Mouse (Mus musculus) forebrain, embryonic 13.5 days (tissue): Measurements from ENCODE around the gene Tex9. TPM values are rescaled to one million over a fixed set of nuclear protein-coding genes. Genes with fewer than 3 reads are reported as not detected.

Experiments used
- ATAC-seq: fragments of 200-750 bp; cut with Nextera tagmentation; 2 replicates; pipeline ENCODE4 v1.8.0; 2017
- H3K27ac ChIP-seq: fragments of 300-500 bp; sonication (generic); 2 replicates; pipeline ENCODE4 v1.5.1; 2015; ENCODE audit warnings: inconsistent platforms, mild to moderate bottlenecking, moderate library complexity
- H3K27me3 ChIP-seq: fragments of 300-500 bp; sonication (generic); 2 replicates; pipeline ENCODE4 v1.6.1; 2015; ENCODE audit warnings: mild to moderate bottlenecking, inconsistent platforms
- H3K36me3 ChIP-seq: fragments of 300-500 bp; sonication (generic); 2 replicates; pipeline ENCODE4 v1.6.1; 2015; ENCODE audit warnings: mild to moderate bottlenecking, inconsistent platforms; ENCODE audit not compliant: poor library complexity, severe bottlenecking
- H3K4me1 ChIP-seq: fragments of 300-500 bp; sonication (generic); 2 replicates; pipeline ENCODE4 v1.6.1; 2015; ENCODE audit warnings: inconsistent platforms
- H3K4me2 ChIP-seq: fragments of 300-500 bp; sonication (generic); 2 replicates; pipeline ENCODE4 v1.6.1; 2015; ENCODE audit warnings: inconsistent platforms, mild to moderate bottlenecking, moderate library complexity
- H3K4me3 ChIP-seq: fragments of 300-500 bp; sonication (generic); 2 replicates; pipeline ENCODE4 v1.5.1; 2015; ENCODE audit warnings: mild to moderate bottlenecking, inconsistent platforms
- H3K9ac ChIP-seq: fragments of 300-500 bp; sonication (generic); 2 replicates; pipeline ENCODE4 v1.6.1; 2015; ENCODE audit warnings: mild to moderate bottlenecking, inconsistent platforms
- H3K9me3 ChIP-seq: fragments of 300-500 bp; sonication (generic); replicated peaks from 2 replicates; pipeline ENCODE4 v1.6.1; 2016; ENCODE audit warnings: inconsistent platforms
- WGBS: fragments of 180-500 bp; shearing (Covaris S2); methylation state at CpG from one replicate; pipeline ENCODE4 v1.1.7; 2015; 5-methylcytosine and 5-hydroxymethylcytosine counted together
- polyA plus RNA-seq: library from polyadenylated mRNA; unstranded; fragments of >200 nt; fragmentation: Nextera tagmentation; extraction: Ambion mirVana; gene quantifications from 2 replicates; pipeline ENCODE4 v1.2.1, GENCODE M21; 2015

The Tex9 gene
- 62.0 and 65.6 TPM in 2 replicates for polyA plus RNA-seq

DNA sequence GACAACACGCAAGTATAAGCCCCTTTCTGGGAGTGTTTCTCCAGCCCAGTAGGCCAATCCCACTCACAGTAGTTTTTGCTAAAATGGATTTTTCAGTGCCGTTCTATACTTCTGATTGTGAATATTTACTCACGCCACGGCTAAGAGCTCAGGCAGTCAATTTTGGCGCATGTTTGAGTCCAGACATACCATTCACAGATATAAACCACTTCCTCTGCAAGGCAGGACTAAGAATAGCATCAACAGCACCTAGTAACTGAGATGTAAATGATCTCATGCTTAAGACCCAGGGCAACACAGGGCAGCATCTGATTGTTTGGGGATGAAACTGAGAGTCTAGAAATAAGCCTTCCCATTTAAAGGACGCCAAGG, at the start of gene Tex9:
Tex9 (minus strand) TSS at position 19 of the 372 bp plus-strand sequence.
- H3K36me3 ChIP-seq, result no peaks in the 10 kb centered on the region
- 6% methylated on average over 6 of the region's 6 CpGs for WGBS
- peak; percentile 59 for ATAC-seq

DNA sequence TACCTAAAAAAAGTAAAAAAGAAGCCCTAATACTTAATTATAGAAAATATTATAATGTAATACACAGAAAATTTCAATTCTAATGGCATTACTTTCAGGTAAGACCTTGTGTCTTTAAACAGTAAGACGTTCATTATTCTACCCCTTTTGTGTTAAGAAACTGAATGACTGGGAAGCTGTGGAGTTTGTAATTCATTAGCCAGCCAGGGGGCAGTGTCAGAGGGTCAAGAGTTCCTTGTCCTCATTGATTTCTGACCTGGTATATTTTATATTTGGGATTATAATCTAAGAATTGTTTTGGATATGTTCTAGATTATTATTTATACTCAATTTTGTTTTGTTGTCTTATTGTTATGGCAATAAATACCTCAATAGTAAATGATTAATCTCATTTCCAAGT, 45.1 kb upstream of the Tex9 start:
- Histone ChIP-seq H3K27me3 (no peaks in the 10 kb centered on the region), H3K4me3 (no peak overlapping the region), H3K9ac (no peak overlapping the region), H3K4me2 (no peak overlapping the region), H3K9me3 (no peaks in the 10 kb centered on the region), H3K36me3 (peaks cover 6% of the 10 kb centered on the region), H3K4me1 (peaks cover 11% of the 10 kb centered on the region), H3K27ac (no peak overlapping the region)
- 33% methylated on average over 1 of the region's 1 CpGs for WGBS
- no peak for ATAC-seq

More for the DNA sequence above, at the start of gene Tex9:
- peaks cover 15% of the 10 kb centered on the region for H3K4me1 ChIP-seq
- H3K9me3 ChIP-seq, result no peaks in the 10 kb centered on the region
- peak within 1 kb of the TSS; percentile 77 for H3K4me3 ChIP-seq
- peak within 1 kb of the TSS; percentile 67 for H3K4me2 ChIP-seq
- peak within 1 kb of the TSS; percentile 82 for H3K9ac ChIP-seq
- peak within 1 kb of the TSS; percentile 89 for H3K27ac ChIP-seq
- no peaks in the 10 kb centered on the region for H3K27me3 ChIP-seq

DNA sequence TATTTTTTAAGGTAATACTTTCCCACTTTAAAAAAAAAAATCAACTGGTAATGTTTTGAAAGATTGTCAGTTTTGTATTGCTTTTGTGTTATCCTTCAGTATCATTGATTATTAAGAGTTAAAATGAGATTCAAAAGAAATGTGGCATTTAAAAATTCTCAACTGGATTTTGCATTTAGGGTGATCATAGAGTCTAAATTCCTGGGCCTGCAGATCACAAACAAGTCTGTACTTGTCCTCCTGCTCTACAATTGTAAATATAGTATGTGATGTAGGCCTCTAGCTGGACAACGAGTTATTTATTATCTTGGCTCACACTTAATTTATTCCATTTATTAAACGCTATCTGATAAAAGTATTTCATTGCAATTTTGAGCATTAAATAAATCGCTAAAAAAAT, 43.4 kb upstream of the Tex9 start:
- H3K4me1 ChIP-seq, result peaks cover 20% of the 10 kb centered on the region
- H3K27me3 ChIP-seq, result no peaks in the 10 kb centered on the region
- H3K4me2 ChIP-seq, result peak overlapping the region; percentile 25; the same call in 1 of the 2 replicates
- WGBS, result 88% methylated on average over 3 of the region's 3 CpGs
- no peak for ATAC-seq
- H3K4me3 ChIP-seq, result no peak overlapping the region
- H3K9ac ChIP-seq, result no peak overlapping the region
- no peaks in the 10 kb centered on the region for H3K9me3 ChIP-seq
- H3K27ac ChIP-seq, result no peak overlapping the region
- peaks cover 3% of the 10 kb centered on the region for H3K36me3 ChIP-seq

DNA sequence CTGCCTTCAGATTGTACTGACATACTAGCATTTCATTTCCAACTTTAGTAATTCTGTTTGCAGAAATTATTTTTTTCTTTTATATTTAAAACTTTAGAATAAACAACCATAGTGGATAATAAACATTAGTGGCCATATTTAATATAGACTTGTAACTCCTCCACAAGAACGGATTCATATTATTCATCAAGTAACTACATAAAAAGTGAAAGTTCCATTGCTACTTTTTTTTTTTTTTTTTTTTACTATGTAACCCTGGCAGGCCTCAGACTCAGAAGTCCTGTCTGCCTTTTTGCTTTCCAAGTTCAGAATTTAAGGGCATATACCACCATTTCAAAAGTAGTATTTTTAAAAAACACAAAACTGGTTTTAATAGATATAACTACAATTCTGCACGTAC, 43.0 kb upstream of the Tex9 start:
- ATAC-seq, result no peak
- Histone ChIP-seq H3K4me2 (peak overlapping the region; percentile 41), H3K27me3 (no peaks in the 10 kb centered on the region), H3K36me3 (no peaks in the 10 kb centered on the region), H3K4me3 (0 out of 2 replicates have a peak overlapping the region, but pooled peaks have one; percentile 21), H3K9me3 (no peaks in the 10 kb centered on the region), H3K9ac (no peak overlapping the region), H3K4me1 (peaks cover 20% of the 10 kb centered on the region), H3K27ac (no peak overlapping the region)
- WGBS, result 89% methylated on average over 2 of the region's 2 CpGs

DNA sequence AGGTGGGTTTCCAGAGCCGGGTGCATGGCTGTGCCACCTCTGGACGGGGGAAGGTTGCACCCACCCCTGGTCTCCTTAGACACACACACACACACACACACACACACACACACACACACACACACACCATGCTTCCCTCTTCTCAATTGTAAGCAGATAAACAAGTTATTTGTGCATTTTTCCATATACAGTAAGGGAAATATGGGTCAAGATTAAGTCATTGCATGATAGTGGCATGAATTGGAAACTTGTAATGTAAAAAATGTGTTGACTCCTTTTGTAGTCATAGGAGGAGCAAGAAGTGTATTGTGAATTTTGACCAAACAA, 41.0 kb upstream of the Tex9 start:
- Histone ChIP-seq H3K4me1 (peaks cover 20% of the 10 kb centered on the region), H3K27ac (peak overlapping the region; percentile 100), H3K27me3 (no peaks in the 10 kb centered on the region), H3K9ac (peak overlapping the region; percentile 97), H3K4me2 (peak overlapping the region; percentile 69), H3K9me3 (no peaks in the 10 kb centered on the region), H3K36me3 (no peaks in the 10 kb centered on the region), H3K4me3 (peak overlapping the region; percentile 94)
- 0% methylated on average over 2 of the region's 2 CpGs for WGBS
- ATAC-seq, result no peak

DNA sequence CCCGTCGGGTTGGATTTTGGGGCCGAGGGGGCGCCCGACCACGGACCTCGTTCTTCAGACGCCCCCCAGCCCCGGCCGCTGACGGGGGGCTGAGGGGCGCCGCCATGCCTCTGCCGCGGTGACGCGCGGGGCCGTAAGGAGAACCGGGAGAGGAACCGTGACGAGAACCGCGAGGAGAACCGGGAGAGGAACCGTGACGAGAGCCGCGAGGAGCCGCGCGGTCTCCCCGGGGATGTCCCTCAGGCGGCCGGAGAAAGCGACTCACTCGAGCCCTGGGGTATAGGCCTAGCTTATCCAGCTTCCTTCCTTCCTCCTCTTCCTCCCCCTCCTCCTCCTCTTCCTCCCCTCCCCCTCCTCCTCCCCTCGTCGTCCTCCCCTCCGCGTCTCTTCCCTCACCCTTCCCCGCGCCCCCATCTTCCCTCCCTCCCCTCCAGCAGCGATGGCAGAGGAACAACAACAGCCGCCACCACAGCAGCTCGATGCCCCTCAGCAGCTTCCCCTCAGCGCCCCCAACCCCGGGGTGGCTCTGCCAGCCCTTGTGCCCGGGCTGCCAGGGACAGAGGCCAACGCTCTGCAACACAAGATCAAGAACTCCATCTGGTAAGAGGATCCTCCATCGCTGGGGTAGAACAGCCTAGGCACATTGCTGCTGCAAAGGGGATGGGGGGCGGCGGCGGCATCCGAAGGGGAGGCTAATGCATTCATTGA, 40.5 kb upstream of the Tex9 start:
- Histone ChIP-seq H3K9me3 (no peaks in the 10 kb centered on the region), H3K4me1 (peaks cover 20% of the 10 kb centered on the region), H3K36me3 (no peaks in the 10 kb centered on the region), H3K27ac (peak overlapping the region; percentile 100), H3K9ac (peak overlapping the region; percentile 97), H3K4me3 (peak overlapping the region; percentile 94), H3K27me3 (no peaks in the 10 kb centered on the region), H3K4me2 (peak overlapping the region; percentile 69)
- peak; percentile 48 for ATAC-seq
- under 1% methylated on average over 51 of the region's 55 CpGs for whole genome bisulfite sequencing

DNA sequence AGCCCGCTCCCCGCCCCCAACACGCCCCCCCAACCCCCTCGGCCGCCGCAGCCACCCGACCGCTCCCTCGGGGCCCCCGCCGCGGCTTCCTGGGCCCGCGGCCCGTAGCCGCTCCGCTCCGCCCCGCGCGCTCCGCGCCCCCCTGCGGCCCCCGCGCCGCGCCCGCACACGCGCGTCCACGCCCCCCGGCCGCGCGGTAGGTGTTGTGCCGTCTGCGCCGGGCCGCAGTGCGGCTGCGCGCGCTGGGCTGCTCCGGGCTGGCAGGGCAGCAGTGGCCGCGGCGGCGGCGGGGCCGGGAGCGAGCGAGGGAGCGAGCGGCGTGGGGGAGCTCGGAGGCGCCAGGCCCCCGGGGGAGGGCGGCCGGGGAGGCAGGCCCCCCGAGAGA, 40.0 kb upstream of the Tex9 start, which contains the start of gene Rfx7:
Rfx7 (plus strand) TSS at position 245 of the 385 bp plus-strand sequence.
- H3K9ac ChIP-seq, result peak within 1 kb of the TSS; percentile 97
- WGBS, result under 1% methylated on average over 30 of the region's 63 CpGs

DNA sequence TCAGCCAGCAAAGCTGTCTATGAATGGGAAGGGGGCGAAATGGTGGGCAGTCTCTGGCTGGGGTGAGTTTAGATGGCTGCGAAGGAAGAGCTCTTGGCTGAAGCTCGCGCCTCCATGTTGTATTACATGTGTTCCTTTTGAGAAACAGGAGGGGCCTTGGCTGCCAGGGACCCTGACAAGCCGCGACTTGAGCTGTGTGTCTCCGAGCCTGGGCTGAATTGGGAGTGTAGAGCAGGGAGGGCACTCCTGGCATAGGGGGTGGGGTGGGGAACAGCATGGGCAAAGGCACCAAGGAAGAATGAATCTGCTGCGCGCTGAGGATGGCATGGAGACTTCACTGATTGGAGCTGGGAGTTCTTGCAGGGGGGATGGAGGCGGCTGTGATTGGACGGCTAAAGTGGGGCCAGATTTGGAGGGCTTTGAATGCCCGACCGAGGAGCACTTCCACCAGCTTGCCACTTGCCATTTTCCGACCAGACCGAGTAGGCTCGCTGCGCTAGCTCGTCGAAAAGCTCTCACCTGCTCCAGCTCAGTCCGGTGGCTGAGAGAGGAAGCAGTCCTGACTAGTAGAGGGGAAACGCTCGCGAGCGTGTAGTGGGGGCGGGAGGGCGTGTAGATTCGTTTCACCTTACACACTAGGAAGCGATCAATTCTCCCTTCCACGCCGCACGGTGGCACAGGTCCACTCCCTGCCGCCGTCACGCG, 39.4 kb upstream of the Tex9 start:
- Histone ChIP-seq H3K27me3 (no peaks in the 10 kb centered on the region), H3K9me3 (no peaks in the 10 kb centered on the region), H3K4me2 (peak overlapping the region; percentile 69), H3K9ac (peak overlapping the region; percentile 97), H3K36me3 (no peaks in the 10 kb centered on the region), H3K27ac (peak overlapping the region; percentile 100), H3K4me1 (peaks cover 20% of the 10 kb centered on the region), H3K4me3 (peak overlapping the region; percentile 94)
- WGBS, result 1% methylated on average over 34 of the region's 35 CpGs
- ATAC-seq, result peak; percentile 94

More for the DNA sequence above, 40.0 kb upstream of the Tex9 start, which contains the start of gene Rfx7:
- H3K27ac ChIP-seq, result peak within 1 kb of the TSS; percentile 100
- H3K4me3 ChIP-seq, result peak within 1 kb of the TSS; percentile 94
- peak; percentile 86 for ATAC-seq
- H3K27me3 ChIP-seq, result no peaks in the 10 kb centered on the region
- H3K36me3 ChIP-seq, result no peaks in the 10 kb centered on the region
- peak within 1 kb of the TSS; percentile 69 for H3K4me2 ChIP-seq
- H3K9me3 ChIP-seq, result no peaks in the 10 kb centered on the region
- H3K4me1 ChIP-seq, result peaks cover 20% of the 10 kb centered on the region

DNA sequence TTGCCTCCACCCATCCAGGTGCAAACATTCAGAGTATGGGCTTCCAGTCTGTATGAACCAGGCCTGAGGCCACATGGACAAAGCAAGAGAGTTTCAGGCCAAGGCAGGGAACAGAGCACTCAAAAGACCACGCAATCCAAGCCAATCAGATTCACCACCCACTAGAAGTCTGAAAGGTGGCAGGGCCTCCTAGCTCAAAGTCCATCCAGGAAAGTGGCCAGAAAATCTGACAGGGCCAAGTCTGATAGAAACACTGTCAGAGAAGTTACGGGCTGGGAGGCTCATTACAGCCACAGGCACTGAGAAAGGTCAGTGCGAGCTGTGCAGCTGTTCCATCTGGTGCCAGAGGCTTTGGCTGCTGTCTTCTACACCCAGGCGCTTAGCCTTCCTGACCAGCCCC, 38.8 kb upstream of the Tex9 start:
- H3K4me3 ChIP-seq, result peak overlapping the region; percentile 94
- H3K27ac ChIP-seq, result peak overlapping the region; percentile 100
- H3K9ac ChIP-seq, result peak overlapping the region; percentile 56
- H3K4me1 ChIP-seq, result peaks cover 20% of the 10 kb centered on the region
- no peaks in the 10 kb centered on the region for H3K36me3 ChIP-seq
- ATAC-seq, result peak; percentile 3
- no peaks in the 10 kb centered on the region for H3K27me3 ChIP-seq
- peak overlapping the region; percentile 69 for H3K4me2 ChIP-seq
- 24% methylated on average over 4 of the region's 4 CpGs for WGBS
- no peaks in the 10 kb centered on the region for H3K9me3 ChIP-seq

DNA sequence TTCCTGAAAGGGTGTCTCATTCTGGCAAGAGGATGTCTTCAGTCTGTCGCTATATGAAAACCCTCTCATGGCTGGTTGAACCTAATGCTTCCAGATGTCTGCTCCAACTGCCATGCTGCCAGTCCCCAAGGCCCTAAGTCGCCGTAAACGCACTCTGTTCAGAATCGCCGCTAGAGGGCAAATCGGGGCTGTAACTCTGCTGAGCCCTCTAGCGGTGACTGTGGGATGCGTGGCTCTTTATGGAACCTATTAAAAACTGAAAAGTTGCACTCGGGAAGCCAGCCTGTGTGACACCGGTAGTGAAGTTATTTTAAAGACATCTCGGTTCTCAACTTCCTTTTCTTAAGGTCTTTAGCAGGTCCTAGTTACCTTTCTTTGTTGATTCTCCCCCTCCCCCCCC, 38.2 kb upstream of the Tex9 start:
- ATAC-seq, result no peak
- Histone ChIP-seq H3K4me3 (no peak overlapping the region), H3K36me3 (no peaks in the 10 kb centered on the region), H3K4me1 (peaks cover 20% of the 10 kb centered on the region), H3K4me2 (peak overlapping the region; percentile 69; the same call in 1 of the 2 replicates), H3K9ac (no peak overlapping the region), H3K27ac (peak overlapping the region; percentile 100; the same call in 1 of the 2 replicates), H3K27me3 (no peaks in the 10 kb centered on the region), H3K9me3 (no peaks in the 10 kb centered on the region)
- under 1% methylated on average over 12 of the region's 12 CpGs for WGBS

DNA sequence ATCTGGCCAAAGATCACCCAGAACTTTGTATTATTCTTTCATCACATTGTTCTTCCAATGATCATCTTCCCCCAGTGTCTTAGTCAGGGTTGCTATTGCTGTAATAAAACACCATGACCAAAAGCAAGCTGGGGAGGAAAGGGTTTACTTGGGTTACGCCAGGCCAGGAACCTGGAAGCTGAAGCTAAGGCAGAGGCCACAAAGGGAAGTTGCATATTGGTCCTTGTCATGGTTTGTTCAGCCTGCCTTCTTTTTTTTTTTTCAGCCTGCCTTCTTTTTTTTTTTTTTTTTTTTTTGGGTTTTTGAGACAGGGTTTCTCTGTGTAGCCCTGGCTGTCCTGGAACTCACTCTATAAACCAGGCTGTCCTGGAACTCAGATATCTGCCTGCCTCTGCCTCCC, 34.1 kb upstream of the Tex9 start:
- no peak for ATAC-seq
- Histone ChIP-seq H3K27me3 (no peaks in the 10 kb centered on the region), H3K4me2 (no peak overlapping the region), H3K9ac (no peak overlapping the region), H3K4me3 (no peak overlapping the region), H3K9me3 (no peaks in the 10 kb centered on the region), H3K4me1 (peaks cover 6% of the 10 kb centered on the region), H3K36me3 (no peaks in the 10 kb centered on the region), H3K27ac (no peak overlapping the region)
- WGBS, result 85% methylated on average over 1 of the region's 1 CpGs

DNA sequence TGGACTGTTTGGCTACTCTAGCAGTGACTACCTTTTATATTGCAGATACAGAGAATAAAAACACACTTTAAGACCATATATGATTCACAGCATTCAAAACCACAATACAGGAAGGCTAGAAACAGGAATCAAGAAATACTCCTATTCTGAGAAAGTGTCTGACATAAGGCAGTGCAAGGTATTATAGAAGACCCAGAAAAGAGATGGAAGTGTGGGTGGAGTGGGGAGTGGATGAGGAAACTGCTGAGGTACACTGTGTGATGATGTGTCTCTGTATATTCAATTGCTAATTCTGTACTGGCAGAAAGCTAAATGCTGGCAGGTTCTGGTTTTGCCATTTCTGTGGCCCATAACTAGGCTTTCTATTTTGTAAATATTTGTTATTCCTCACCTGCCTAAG, 28.8 kb upstream of the Tex9 start:
- no peak for ATAC-seq
- Histone ChIP-seq H3K4me1 (peaks cover 5% of the 10 kb centered on the region; the same call in 1 of the 2 replicates), H3K27me3 (no peaks in the 10 kb centered on the region), H3K27ac (no peak overlapping the region), H3K4me2 (no peak overlapping the region), H3K9ac (no peak overlapping the region), H3K36me3 (no peaks in the 10 kb centered on the region), H3K9me3 (no peaks in the 10 kb centered on the region), H3K4me3 (no peak overlapping the region)
